Mouse (Mus musculus): Measurements from ENCODE around the gene Slpi. TPM values are rescaled to one million over a fixed set of nuclear protein-coding genes. Genes with fewer than 3 reads are reported as not detected.

Gene Slpi
- polyA plus RNA-seq, 1 experiment = 2.8 TPM

GRCm38 (mm10) chr2:164377478-164378426, 11.1 kb downstream of the Slpi start:
- Histone ChIP-seq H3K36me3 (ENCODE audit: control insufficient read depth, insufficient read depth, low read length) (no peaks in the 10 kb centered on the region), H3K4me3 (ENCODE audit: control insufficient read depth, low read depth, low read length) (no peak overlapping the region), H3K27ac (ENCODE audit: control insufficient read depth, insufficient read depth, low read depth, low read length) (no peak overlapping the region), H3K27me3 (ENCODE audit: control insufficient read depth, insufficient read depth, low read length) (no peaks in the 10 kb centered on the region), H3K4me1 (ENCODE audit: control insufficient read depth, insufficient read depth, low read length) (no peaks in the 10 kb centered on the region)
- TF ChIP-seq POLR2A (IDR thresholded peaks at IDR 0.05; ENCODE audit: control insufficient read depth, low read depth, low read length) (no peak), CTCF (IDR thresholded peaks at IDR 0.05; ENCODE audit: control insufficient read depth, insufficient read depth, insufficient replicate concordance, low read depth, low read length) (no peak)

GRCm38 (mm10) chr2:164373187-164373586, 15.7 kb downstream of the Slpi start:
- H3K4me1 ChIP-seq (ENCODE audit: control insufficient read depth, insufficient read depth, low read length) = peaks cover 3% of the 10 kb centered on the region; the same call in 1 of the 2 replicates
- H3K36me3 ChIP-seq (ENCODE audit: control insufficient read depth, insufficient read depth, low read length) = no peaks in the 10 kb centered on the region
- no peaks in the 10 kb centered on the region for H3K27me3 ChIP-seq (ENCODE audit: control insufficient read depth, insufficient read depth, low read length)
- H3K4me3 ChIP-seq (ENCODE audit: control insufficient read depth, low read depth, low read length) = no peak overlapping the region
- no peak overlapping the region for H3K27ac ChIP-seq (ENCODE audit: control insufficient read depth, insufficient read depth, low read depth, low read length)
- no peak for TF ChIP-seq CTCF (IDR thresholded peaks at IDR 0.05; ENCODE audit: control insufficient read depth, insufficient read depth, insufficient replicate concordance, low read depth, low read length)

DNA sequence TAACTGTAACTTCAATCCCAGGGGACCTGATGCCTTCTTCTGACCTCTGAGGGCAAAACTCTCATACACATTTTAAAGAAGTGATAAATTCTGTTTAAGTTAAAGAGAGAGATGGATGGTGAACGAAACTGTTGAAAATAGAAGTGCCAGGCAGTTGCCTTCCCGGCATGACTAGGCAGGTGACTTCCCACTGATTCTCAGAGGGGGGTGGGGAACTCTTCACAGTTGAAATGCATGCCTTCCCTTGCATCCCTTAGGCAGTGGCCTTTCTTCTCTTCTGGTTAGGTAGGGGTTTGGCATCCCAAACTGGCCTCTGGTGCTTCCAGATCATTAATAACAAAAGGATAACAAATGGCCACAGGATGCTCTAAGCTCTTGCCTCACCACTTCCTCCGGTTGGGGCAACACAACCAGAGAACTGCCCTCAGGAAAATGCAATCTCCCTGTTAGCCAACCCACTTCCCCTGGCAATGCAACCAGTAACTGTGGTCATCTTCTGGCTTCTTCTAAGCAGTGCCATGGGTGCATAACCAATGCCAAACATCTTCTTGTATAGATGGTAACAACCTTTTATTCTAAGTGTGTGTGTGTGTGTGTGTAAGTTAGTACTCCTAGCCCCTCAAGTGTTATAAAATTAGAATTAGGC, 16.4 kb downstream of the Slpi start:
- Histone ChIP-seq H3K36me3 (ENCODE audit: control insufficient read depth, insufficient read depth, low read length) (no peaks in the 10 kb centered on the region), H3K4me3 (ENCODE audit: control insufficient read depth, low read depth, low read length) (no peak overlapping the region), H3K27ac (ENCODE audit: control insufficient read depth, insufficient read depth, low read depth, low read length) (no peak overlapping the region), H3K4me1 (ENCODE audit: control insufficient read depth, insufficient read depth, low read length) (peaks cover 3% of the 10 kb centered on the region; the same call in 1 of the 2 replicates), H3K27me3 (ENCODE audit: control insufficient read depth, insufficient read depth, low read length) (no peaks in the 10 kb centered on the region)
- TF ChIP-seq CTCF (IDR thresholded peaks at IDR 0.05; ENCODE audit: control insufficient read depth, insufficient read depth, insufficient replicate concordance, low read depth, low read length) (no peak), POLR2A (IDR thresholded peaks at IDR 0.05; ENCODE audit: control insufficient read depth, low read depth, low read length) (no peak)

GRCm38 (mm10) chr2:164371371-164371770, 17.5 kb downstream of the Slpi start:
- Histone ChIP-seq H3K27me3 (ENCODE audit: control insufficient read depth, insufficient read depth, low read length) (no peaks in the 10 kb centered on the region), H3K4me3 (ENCODE audit: control insufficient read depth, low read depth, low read length) (no peak overlapping the region), H3K4me1 (ENCODE audit: control insufficient read depth, insufficient read depth, low read length) (peaks cover 3% of the 10 kb centered on the region; the same call in 1 of the 2 replicates), H3K36me3 (ENCODE audit: control insufficient read depth, insufficient read depth, low read length) (no peaks in the 10 kb centered on the region), H3K27ac (ENCODE audit: control insufficient read depth, insufficient read depth, low read depth, low read length) (no peak overlapping the region)
- no peak for TF ChIP-seq CTCF (IDR thresholded peaks at IDR 0.05; ENCODE audit: control insufficient read depth, insufficient read depth, insufficient replicate concordance, low read depth, low read length)
- no peak for TF ChIP-seq POLR2A (IDR thresholded peaks at IDR 0.05; ENCODE audit: control insufficient read depth, low read depth, low read length)

- H3K4me3 ChIP-seq (ENCODE audit: control insufficient read depth, low read depth, low read length) = no peak overlapping the region
- no peaks in the 10 kb centered on the region for H3K27me3 ChIP-seq (ENCODE audit: control insufficient read depth, insufficient read depth, low read length)
- H3K27ac ChIP-seq (ENCODE audit: control insufficient read depth, insufficient read depth, low read depth, low read length) = no peak overlapping the region
- H3K36me3 ChIP-seq (ENCODE audit: control insufficient read depth, insufficient read depth, low read length) = no peaks in the 10 kb centered on the region
- H3K4me1 ChIP-seq (ENCODE audit: control insufficient read depth, insufficient read depth, low read length) = peaks cover 3% of the 10 kb centered on the region; the same call in 1 of the 2 replicates
- TF ChIP-seq POLR2A (IDR thresholded peaks at IDR 0.05; ENCODE audit: control insufficient read depth, low read depth, low read length) (no peak), CTCF (IDR thresholded peaks at IDR 0.05; ENCODE audit: control insufficient read depth, insufficient read depth, insufficient replicate concordance, low read depth, low read length) (no peak)
Measured at GRCm38 (mm10) chr2:164368620-164369105, 20.2 kb downstream of the Slpi start.

DNA sequence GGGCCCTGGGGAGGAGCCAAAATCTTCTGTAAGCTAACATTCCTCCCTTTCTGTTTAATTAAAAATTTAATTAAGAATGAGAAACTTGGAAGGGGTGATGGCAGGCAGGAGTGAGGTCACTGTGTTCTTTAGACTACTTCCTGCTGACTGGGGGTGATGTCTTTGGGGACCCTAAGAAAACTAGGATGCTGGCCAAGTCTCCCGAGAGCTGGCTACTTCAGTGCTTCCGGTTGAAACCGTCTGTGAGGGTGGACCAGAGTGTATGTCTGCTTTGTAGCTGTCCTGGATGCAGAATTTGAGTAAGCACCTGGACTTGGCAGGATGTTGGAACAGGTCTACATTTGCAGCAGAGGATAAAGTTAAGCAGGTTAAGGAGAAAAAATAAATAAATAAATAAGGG, 21.9 kb downstream of the Slpi start:
- TF ChIP-seq POLR2A (IDR thresholded peaks at IDR 0.05; ENCODE audit: control insufficient read depth, low read depth, low read length) (no peak), CTCF (IDR thresholded peaks at IDR 0.05; ENCODE audit: control insufficient read depth, insufficient read depth, insufficient replicate concordance, low read depth, low read length) (no peak)
- no peaks in the 10 kb centered on the region for H3K27me3 ChIP-seq (ENCODE audit: control insufficient read depth, insufficient read depth, low read length)

More for the DNA sequence above, 21.9 kb downstream of the Slpi start:
- H3K4me1 ChIP-seq (ENCODE audit: control insufficient read depth, insufficient read depth, low read length) = peaks cover 3% of the 10 kb centered on the region; the same call in 1 of the 2 replicates
- no peak overlapping the region for H3K27ac ChIP-seq (ENCODE audit: control insufficient read depth, insufficient read depth, low read depth, low read length)
- H3K4me3 ChIP-seq (ENCODE audit: control insufficient read depth, low read depth, low read length) = no peak overlapping the region
- H3K36me3 ChIP-seq (ENCODE audit: control insufficient read depth, insufficient read depth, low read length) = no peaks in the 10 kb centered on the region

All from testis, adult 2 months (tissue).